Mouse (Mus musculus) retina, adult 2 months (tissue): ENCODE results near the gene Olfr340.
"Not testable (repeated sequence)": the region's sequence is repeated elsewhere in the genome, so short reads cannot be mapped to it uniquely, and the experiment has no call there.

Experiments
- DNase-seq: peaks from one replicate; pipeline ENCODE4 v3.0.0-alpha.2; 2012; ENCODE audit warnings: low read depth, low spot score

Gene Olfr340

DNA sequence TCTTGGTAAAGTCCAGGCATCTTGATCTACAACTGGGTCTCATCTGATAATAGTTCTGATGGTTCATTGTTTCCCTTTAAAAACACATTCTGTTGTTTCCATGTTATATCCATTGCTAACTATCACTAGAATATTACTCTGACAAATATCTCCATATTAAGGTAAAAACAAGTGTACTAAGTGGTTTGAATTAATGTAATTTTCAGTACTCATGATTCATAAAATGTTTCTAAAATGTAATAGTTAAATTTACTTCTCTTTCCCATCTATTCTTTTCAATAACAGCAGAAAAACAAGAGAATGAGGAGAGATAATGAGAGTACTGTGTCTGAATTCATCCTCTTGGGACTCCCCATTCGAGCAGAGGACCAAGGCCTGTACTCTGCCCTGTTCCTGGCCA is at the start of gene Olfr340:
Gene Olfr340, plus strand, starts transcription at position 301 of the 400 bp plus-strand sequence.
- no peak for DNase-seq

DNA sequence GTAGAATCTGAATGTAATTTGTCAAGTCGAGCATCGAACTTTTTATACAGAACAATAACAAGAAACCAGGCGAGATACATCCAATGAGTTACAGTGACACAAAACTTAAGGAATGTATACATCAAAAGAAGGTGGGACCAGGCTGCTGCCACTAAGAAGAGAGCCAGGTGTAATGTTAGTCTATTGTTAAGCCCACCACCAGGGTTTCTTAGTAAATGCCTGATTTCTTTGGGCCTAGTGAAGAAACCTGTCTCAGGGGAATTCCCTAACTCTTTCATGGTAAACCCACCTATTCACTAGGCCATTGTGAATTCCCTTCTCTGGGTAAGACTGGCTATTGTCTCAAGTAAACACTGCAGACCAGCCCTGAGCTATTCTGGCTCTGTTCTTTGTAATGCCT is 37.2 kb upstream of the Olfr340 start:
- DNase-seq: not testable (repeated sequence)

DNA sequence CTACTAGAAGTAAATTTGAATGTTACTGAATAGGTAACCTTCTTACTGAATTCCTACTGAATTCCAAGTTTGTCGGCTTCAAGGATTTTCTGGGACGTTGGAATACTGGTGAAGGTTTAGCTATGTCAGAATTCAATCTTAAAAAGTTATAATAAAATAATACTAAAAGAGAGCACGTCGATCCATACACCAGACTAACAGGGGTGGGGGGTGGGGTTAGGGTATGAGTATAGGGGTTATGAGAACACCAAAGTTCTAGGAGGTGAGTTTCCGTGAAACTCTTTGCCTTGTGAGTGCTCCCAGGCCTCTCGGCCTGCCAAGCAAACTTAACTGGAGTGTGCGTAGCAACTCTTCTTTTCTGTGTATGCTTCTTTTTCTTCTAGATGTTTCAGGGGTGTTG is 36.8 kb upstream of the Olfr340 start:
- DNase-seq: not testable (repeated sequence)

DNA sequence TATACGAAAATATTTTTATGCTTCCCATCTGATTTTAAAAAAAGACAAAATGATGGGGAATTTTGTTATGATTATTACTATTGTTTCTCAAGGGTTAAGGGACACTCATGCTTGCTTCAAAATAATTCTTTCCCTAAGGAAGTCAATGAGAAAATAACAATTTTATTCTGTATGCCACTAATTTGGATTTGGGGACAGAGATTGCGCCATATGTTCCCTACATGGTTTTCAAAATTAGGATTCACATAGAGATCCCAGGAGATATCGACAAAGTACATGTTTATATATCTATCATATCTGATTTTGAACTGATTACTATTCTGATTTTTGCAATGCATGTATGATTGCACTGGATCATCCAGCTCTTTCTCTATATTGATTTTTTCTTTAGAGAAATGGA is 33.7 kb upstream of the Olfr340 start, which contains the start of gene Olfr339:
Gene Olfr339, plus strand, starts transcription at position 301 of the 400 bp plus-strand sequence.
- no peak for DNase-seq

DNA sequence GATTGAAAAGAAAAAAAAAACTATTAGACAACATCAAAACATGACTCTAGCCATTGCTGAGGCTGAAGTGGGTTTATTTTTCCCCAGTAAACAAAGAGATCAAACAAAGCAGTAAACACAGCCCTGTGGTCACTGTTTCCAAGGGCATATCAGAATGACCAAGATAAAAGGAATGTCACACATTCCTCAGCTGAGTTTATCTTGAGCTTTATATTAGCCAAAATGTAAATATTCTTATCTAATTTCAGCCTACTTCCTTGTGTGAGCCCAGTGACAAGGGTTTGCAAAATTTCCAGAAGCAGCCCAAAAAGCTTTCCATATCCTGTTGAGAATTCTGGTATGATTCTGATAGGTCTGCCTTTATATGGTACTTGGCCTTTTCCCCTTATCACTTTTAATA is 21.2 kb downstream of the Olfr340 start:
- no peak for DNase-seq

DNA sequence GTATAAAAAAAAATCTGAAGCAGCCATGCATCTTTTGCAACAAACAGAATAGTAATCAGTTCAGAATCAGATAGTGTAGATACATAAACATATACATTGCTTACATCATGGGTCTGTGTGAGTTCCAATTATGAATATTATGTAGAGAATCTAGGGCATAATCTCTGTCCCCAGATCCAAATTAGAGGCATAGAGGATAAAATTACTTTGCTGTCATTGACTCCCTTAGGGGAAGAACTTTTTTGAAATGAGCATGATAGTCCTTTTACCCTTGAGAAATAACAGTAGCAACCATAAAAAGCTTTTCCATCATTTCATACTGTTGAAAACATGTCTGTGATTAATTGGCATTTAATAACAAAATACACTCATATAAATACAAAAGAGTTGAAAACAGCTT is 30.0 kb downstream of the Olfr340 start, which contains the start of gene Olfr341:
Gene Olfr341, minus strand, starts transcription at position 101 of the 400 bp plus-strand sequence.
- no peak for DNase-seq
